Mouse (Mus musculus) embryo, embryonic 10 days (tissue): Measurements from ENCODE around the gene Taar9.
"Not testable (repeated sequence)": the region's sequence is repeated elsewhere in the genome, so short reads cannot be mapped to it uniquely, and the experiment has no call there.

Experiments used
- DNase-seq: peaks from one replicate; pipeline ENCODE4 v3.0.0-alpha.2; 2015; ENCODE audit warnings: low spot score

The Taar9 gene

DNA sequence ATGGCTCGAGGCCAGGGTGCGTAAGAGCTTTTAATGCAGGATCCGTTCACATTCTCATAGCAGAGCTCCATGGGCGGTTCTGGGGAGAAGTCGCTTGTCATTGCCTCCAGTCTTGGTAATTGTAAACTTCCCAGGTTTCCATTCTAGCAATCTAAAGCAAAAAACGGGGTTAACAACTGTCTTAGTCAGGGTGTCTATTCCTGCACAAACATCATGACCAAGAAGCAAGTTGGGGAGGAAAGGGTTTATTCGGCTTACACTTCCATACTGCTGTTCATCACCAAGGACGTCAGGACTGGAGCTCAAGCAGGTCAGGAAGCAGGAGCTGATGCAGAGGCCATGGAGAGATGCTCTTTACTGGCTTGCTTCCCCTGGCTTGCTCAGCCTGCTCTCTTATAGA lies at the start of gene Taar9:
TSS of gene Taar9 (minus strand) at position 101 of the 400 bp plus-strand sequence.
- not testable (repeated sequence) for DNase-seq

DNA sequence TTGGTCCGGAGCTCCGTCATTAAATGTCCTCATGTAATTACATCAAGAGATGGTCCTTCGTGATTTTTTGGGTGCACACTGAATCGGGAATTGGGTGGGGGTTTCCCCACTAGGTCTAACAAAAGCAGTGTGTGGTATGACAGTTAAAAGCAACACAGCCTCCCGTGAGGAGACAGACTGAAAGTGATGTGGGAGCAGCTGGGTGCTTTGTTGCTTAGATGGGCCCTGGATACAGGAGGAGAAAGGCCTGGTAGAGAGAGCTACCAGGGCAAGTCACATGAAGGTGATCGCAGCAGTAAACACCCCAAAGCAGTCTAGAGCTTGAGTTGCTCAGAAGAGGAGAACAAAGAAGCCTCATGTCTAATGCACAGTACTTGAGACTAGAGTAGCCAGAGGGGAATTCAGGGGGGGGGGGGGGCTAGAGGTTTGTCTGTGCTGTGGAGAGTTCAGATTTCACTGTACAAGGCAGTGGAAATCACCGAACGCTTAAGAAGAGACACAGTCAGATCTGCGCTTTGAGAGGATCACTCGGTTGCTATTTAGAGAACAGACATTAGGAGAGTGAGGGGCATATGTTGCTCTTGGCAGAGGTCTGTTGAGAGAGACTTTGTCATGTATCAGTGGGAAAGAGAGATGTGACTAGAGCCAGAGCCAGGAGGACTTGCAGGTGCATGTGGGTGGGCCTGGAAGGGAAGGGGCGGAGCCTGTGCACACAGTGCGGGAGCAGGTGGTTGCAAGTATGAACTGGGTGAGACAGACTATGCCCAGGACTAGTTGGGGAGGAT lies 49.3 kb upstream of the Taar9 start:
- no peak for DNase-seq

- DNase-seq = no peak
Observed at GRCm38 (mm10) chr10:24150086-24150485, 40.8 kb upstream of the Taar9 start.

DNA sequence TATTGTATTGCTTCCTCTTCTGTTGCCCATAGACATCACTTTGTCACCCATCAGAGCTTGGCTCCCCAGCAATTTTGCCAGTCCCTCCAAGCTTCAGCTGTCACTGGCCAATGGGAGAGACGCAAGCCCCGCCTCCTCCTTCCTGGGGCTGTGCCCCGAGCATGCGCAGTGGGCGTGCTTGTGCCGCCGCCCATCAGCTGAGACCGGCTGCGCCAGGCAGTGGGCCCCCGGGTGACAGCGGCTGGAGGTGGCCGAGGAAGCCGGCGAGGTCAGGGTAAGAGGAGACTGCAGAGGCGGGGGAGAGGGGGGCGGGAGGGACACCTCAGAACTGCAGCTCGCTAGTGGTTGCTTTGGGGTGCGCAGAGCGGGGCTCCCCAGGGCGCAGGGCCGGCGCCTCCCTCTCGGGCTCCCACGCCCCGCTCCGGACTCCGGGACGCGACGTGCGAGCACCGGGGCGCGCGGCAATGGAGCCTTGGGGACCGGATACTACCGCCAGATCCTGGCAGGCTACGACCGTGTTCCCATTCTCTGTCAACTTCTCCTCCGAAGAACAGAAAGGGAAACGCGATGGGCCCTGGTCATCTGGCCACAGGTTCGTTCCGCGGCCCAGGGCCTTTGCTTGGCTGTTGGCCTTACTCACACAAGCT lies 39.9 kb upstream of the Taar9 start, which contains the start of gene Stx7:
TSS of gene Stx7 (plus strand) at position 168 of the 647 bp plus-strand sequence.
- DNase-seq = peak; percentile 97

DNA sequence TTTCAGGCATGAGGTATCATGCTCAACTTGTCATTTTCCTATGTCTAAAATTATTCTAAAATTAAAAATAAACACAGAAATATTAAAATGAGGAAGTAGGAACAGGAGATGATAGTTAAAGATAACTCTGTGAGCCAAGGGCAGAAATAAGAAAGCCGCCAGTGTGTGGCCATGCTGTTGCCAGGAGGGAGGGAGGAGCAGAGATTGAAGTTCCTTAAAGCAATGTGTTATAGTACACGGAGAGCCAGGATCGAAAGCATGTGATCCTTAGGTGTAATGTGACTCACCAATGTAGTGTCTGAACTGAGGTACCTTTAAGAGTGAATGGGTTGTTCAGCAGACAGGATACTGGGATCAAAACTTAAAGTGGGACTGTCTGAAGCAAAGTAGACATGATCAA lies 33.4 kb upstream of the Taar9 start:
- DNase-seq = no peak

- DNase-seq = no peak
Observed at GRCm38 (mm10) chr10:24138623-24139261, 29.4 kb upstream of the Taar9 start.

GRCm38 (mm10) chr10:24134071-24134645 lies 24.8 kb upstream of the Taar9 start:
- no peak for DNase-seq

- no peak for DNase-seq
Observed at GRCm38 (mm10) chr10:24133132-24133531, 23.8 kb upstream of the Taar9 start.

DNA sequence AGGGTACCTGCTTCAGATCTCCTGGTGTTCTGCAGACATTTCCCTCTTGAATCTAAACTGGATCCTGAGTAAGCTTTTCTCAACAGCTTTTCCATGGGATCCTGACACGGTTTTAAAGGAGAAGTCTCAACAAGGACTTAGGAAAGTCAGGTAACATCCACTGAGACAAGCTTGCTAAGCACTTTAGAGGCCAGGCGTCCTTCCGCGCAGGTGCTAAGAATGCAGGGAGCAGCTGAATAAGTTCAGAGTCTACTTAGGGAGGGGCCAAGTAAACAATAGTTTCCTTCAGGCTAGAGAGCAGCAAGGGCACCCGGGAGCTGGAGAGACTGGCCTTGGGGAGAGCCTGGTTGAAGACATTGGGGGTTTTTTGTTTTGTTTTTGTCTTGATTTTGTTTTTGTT lies 22.9 kb upstream of the Taar9 start:
- DNase-seq = peak; percentile 27

GRCm38 (mm10) chr10:24131451-24132262 lies 22.3 kb upstream of the Taar9 start:
- DNase-seq = peak; percentile 89

DNA sequence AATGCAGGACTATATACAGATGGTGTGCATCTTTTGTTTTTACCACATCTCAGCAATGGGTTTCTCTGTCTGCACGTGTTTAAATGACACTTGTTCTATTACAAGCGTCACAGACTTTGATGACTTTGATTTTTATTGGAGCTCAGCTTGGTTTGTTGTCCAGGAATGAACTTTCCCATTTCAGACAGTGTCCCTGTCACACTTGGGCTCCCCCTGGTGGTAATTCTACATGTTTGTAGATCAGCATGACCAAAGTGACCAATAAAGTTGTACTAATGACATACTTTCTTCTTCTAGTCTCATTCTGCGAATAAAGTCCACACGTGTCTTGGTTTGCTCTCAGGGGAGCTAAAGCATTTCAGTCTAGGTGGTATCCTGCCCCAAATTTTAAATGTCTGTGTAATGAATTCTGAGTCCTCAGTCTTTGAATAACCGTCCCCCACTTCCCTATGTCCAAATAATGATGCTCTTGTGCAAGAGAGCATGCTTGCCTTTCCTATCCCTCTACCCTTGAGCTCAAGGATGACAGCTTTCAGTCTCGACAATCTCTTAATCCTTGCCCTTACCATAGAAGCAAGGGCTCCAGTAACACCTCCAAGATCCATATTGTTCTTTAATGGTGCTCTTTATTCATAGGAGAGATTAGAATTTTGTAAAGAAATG lies 1.9 kb upstream of the Taar9 start:
- peak; percentile 82 for DNase-seq

DNA sequence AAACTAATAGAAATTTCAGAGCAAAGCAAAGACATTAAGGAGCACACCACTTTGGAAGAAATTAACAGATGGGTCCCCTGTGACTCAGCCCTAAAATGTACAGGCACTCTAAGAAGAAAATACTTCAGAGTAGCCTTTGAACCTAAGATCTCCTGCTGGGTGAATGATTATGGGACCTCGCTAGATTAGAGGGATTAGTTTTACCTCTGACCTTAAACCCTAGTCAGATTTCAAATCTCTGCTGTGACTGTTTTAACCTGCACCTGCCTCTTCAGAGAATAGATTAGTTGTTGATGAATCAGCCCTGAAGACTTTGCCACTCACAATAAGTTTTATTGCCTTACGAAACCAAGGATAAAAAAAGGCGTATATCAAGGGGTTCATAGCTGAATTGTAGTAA lies 1.1 kb downstream of the Taar9 start:
- no peak for DNase-seq

GRCm38 (mm10) chr10:24107747-24108146 lies 1.6 kb downstream of the Taar9 start:
- no peak for DNase-seq

- not testable (repeated sequence) for DNase-seq
Observed at GRCm38 (mm10) chr10:24103299-24103698, 6.0 kb downstream of the Taar9 start.

DNA sequence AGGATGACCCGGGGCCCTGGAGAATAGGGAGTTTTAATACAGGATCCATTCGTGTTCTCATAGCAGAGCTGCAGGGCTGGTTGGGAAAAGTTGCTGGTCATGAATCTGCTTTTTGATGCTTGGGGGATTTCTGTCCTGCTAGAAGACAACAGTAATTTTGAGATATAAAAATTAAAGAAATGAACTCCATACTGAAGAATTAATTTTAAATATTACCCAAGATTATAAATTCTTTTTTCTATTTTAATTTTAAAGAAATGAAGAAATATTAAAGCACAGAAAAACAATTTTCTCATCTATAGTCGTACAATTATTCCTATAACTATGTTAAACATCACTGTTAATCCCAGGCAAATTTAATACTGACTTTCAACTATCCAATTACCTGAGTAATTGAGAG lies 7.5 kb downstream of the Taar9 start, which contains the start of gene Taar8c:
TSS of gene Taar8c (minus strand) at position 101 of the 400 bp plus-strand sequence.
- not testable (repeated sequence) for DNase-seq

GRCm38 (mm10) chr10:24097010-24097409 lies 12.3 kb downstream of the Taar9 start:
- not testable (repeated sequence) for DNase-seq

- DNase-seq = no peak
Observed at GRCm38 (mm10) chr10:24092194-24092593, 17.1 kb downstream of the Taar9 start, which contains the start of gene Taar8b. Gene Taar8b (minus strand): TSS chr10:24092294.

DNA sequence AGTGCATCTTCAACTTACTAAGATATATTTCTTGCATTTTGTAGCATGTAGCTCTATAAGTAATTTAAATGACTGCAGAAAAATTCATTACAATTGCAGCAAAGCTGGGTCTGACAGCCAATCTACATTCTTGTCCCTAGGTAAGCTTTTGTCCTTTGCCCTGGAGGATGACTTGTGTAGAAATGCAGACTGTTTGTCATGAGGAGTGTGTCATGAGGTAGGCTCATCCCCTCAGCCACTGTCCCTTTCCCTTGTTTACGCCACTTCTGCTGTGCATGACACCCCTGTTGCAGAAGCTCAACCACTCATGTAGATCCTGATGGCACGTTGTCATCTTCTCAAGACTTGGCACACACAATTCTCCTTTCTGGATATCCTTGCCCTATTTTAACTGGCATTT lies 22.2 kb downstream of the Taar9 start:
- no peak for DNase-seq

DNA sequence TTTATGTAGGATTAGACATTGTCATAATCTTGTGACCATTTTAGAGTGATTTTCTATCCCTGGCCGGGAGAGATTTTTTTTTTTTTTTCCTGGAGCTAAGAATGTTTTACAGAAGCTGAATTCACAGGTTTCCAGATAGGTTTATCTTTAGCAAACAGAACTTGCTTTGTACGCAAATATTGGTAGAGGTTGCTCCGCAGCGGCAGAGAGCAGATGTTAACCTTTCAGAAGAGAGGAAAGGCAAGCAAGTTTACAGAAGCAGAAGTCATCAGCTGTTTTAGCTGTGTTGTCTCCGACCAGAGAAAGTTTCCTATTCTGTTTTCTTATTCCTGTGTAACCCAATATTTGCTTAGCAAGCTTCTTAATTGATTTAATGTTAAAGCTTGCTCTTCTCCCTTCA lies 22.8 kb downstream of the Taar9 start:
- no peak for DNase-seq

GRCm38 (mm10) chr10:24085936-24086335 lies 23.4 kb downstream of the Taar9 start:
- DNase-seq = no peak

DNA sequence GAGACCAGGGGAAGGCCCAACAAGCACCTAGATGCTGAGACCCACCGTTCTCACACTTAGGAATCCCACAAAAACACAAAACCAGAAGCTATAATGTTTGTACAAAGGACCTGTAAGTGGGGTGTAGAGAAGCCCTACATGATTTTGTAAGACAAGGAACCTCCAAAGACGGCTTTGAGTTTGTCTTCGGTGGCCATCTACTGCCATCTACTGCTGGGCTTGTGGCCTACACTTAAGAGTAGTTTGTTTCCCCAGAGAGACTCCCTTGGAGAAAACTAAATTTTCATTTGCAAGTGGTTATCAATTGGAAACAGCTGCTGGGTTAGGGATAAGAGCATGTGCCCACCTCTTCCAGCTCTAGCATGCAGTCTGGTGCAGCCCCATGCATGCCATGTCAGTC lies 29.2 kb downstream of the Taar9 start:
- peak; percentile 64 for DNase-seq
